Mouse (Mus musculus) hindbrain, embryonic 16.5 days (tissue): ENCODE data around the gene Tsr3. TPM values are rescaled to one million over a fixed set of nuclear protein-coding genes. Genes with fewer than 3 reads are reported as not detected.
"Not testable (repeated sequence)": the region's sequence is repeated elsewhere in the genome, so short reads cannot be mapped to it uniquely, and the experiment has no call there.

ENCODE experiments used
- ATAC-seq: fragments of 200-750 bp; cut with Nextera tagmentation; 2 replicates; pipeline ENCODE4 v1.8.0; 2017; ENCODE audit warnings: moderate TSS enrichment, moderate library complexity
- H3K27ac ChIP-seq: fragments of 300-500 bp; sonication (generic); 2 replicates; pipeline ENCODE4 v1.5.1; 2014; ENCODE audit warnings: low read depth, mild to moderate bottlenecking, control low read depth, low read length, moderate library complexity
- H3K27me3 ChIP-seq: fragments of 300-500 bp; sonication (generic); replicated peaks from 2 replicates; pipeline ENCODE4 v1.6.1; 2014; ENCODE audit warnings: low read length; ENCODE audit not compliant: control insufficient read depth, insufficient read depth
- H3K36me3 ChIP-seq: fragments of 300-500 bp; sonication (generic); 2 replicates; pipeline ENCODE4 v1.6.1; 2014; ENCODE audit warnings: mild to moderate bottlenecking, low read length, moderate library complexity, mixed read lengths; ENCODE audit not compliant: control insufficient read depth, insufficient read depth
- H3K4me1 ChIP-seq: fragments of 300-500 bp; sonication (generic); 2 replicates; pipeline ENCODE4 v1.6.1; 2014; ENCODE audit warnings: low read depth, low read length; ENCODE audit not compliant: control insufficient read depth, insufficient read depth
- H3K4me2 ChIP-seq: fragments of 300-500 bp; sonication (generic); 2 replicates; pipeline ENCODE4 v1.6.1; 2014; ENCODE audit warnings: mild to moderate bottlenecking, low read length, control low read depth, moderate library complexity
- H3K4me3 ChIP-seq: fragments of 300-500 bp; sonication (generic); 2 replicates; pipeline ENCODE4 v1.5.1; 2014; ENCODE audit warnings: mild to moderate bottlenecking, low read length, control low read depth, moderate library complexity
- H3K9ac ChIP-seq: fragments of 300-500 bp; sonication (generic); 2 replicates; pipeline ENCODE4 v1.6.1; 2014; ENCODE audit warnings: low read depth, mild to moderate bottlenecking, control low read depth, low read length, moderate library complexity
- H3K9me3 ChIP-seq: fragments of 300-500 bp; sonication (generic); 2 replicates; pipeline ENCODE4 v1.6.1; 2014; ENCODE audit warnings: mild to moderate bottlenecking, low read length, moderate library complexity; ENCODE audit not compliant: control insufficient read depth
- whole genome bisulfite sequencing: fragments of 180-500 bp; shearing (Covaris S2); extraction: QIAGEN DNeasy Blood & Tissue Kit; methylation state at CpG from one replicate; pipeline ENCODE4 v1.1.7; 2014; 5-methylcytosine and 5-hydroxymethylcytosine counted together
- polyA plus RNA-seq: library from polyadenylated mRNA; unstranded; fragments of >200 nt; fragmentation: Nextera tagmentation; extraction: Ambion mirVana; gene quantifications from 2 replicates; pipeline ENCODE4 v1.2.1, GENCODE M21; 2015

Gene Tsr3
- polyA plus RNA-seq, 1 experiment from 2014 or later = 57.4 TPM

- ATAC-seq = peak; percentile 84
- not testable (repeated sequence) for H3K9me3 ChIP-seq, H3K27ac ChIP-seq, H3K4me2 ChIP-seq, H3K4me3 ChIP-seq, H3K27me3 ChIP-seq, H3K9ac ChIP-seq, H3K4me1 ChIP-seq
- H3K36me3 ChIP-seq = peaks cover 15% of the 10 kb centered on the region
- 93% methylated on average over 6 of the region's 11 CpGs for WGBS
Observed at GRCm38 (mm10) chr17:25231621-25232020, 8.3 kb upstream of the Tsr3 start.

- H3K4me3 ChIP-seq = no peak overlapping the region
- no peak overlapping the region for H3K4me2 ChIP-seq
- H3K27me3 ChIP-seq = no peaks in the 10 kb centered on the region
- 86% methylated on average over 9 of the region's 9 CpGs for WGBS
- H3K9ac ChIP-seq = no peak overlapping the region
- ATAC-seq = no peak
- no peak overlapping the region for H3K27ac ChIP-seq
- H3K4me1 ChIP-seq = peaks cover 7% of the 10 kb centered on the region
- H3K9me3 ChIP-seq = no peaks in the 10 kb centered on the region
- H3K36me3 ChIP-seq = peaks cover 20% of the 10 kb centered on the region
Observed at GRCm38 (mm10) chr17:25235635-25236034, 4.3 kb upstream of the Tsr3 start.

GRCm38 (mm10) chr17:25243131-25243780 lies 3.3 kb downstream of the Tsr3 start:
- no peak overlapping the region for H3K4me3 ChIP-seq
- peaks cover 17% of the 10 kb centered on the region for H3K4me1 ChIP-seq
- no peak overlapping the region for H3K27ac ChIP-seq
- H3K27me3 ChIP-seq = no peaks in the 10 kb centered on the region
- peaks cover 18% of the 10 kb centered on the region for H3K36me3 ChIP-seq
- no peak for ATAC-seq
- 87% methylated on average over 11 of the region's 11 CpGs for WGBS
- H3K9me3 ChIP-seq = no peaks in the 10 kb centered on the region
- no peak overlapping the region for H3K4me2 ChIP-seq
- H3K9ac ChIP-seq = no peak overlapping the region

- Histone ChIP-seq H3K4me1 (peaks cover 13% of the 10 kb centered on the region), H3K9me3 (no peaks in the 10 kb centered on the region), H3K36me3 (peaks cover 18% of the 10 kb centered on the region), H3K4me3 (no peak overlapping the region), H3K9ac (no peak overlapping the region), H3K27me3 (no peaks in the 10 kb centered on the region), H3K4me2 (no peak overlapping the region), H3K27ac (no peak overlapping the region)
- no peak for ATAC-seq
- 88% methylated on average over 16 of the region's 16 CpGs for WGBS
Observed at GRCm38 (mm10) chr17:25244239-25244638, 4.3 kb downstream of the Tsr3 start.

GRCm38 (mm10) chr17:25248033-25248750 lies 8.2 kb downstream of the Tsr3 start:
- Histone ChIP-seq H3K4me3 (no peak overlapping the region), H3K27ac (no peak overlapping the region), H3K36me3 (peaks cover 6% of the 10 kb centered on the region), H3K4me2 (no peak overlapping the region), H3K4me1 (peaks cover 10% of the 10 kb centered on the region), H3K9ac (no peak overlapping the region), H3K9me3 (no peaks in the 10 kb centered on the region), H3K27me3 (no peaks in the 10 kb centered on the region)
- 81% methylated on average over 18 of the region's 18 CpGs for WGBS
- ATAC-seq = no peak

GRCm38 (mm10) chr17:25250181-25250835 lies 10.3 kb downstream of the Tsr3 start:
- peaks cover 1% of the 10 kb centered on the region; the same call in 1 of the 2 replicates for H3K36me3 ChIP-seq

GRCm38 (mm10) chr17:25252643-25253042 lies 12.7 kb downstream of the Tsr3 start:
- 15% methylated on average over 3 of the region's 3 CpGs for WGBS
- Histone ChIP-seq H3K4me1 (peaks cover 35% of the 10 kb centered on the region), H3K9ac (peak overlapping the region; percentile 48), H3K4me2 (no peak overlapping the region; the same call in 1 of the 2 replicates), H3K27me3 (peaks cover 11% of the 10 kb centered on the region), H3K4me3 (no peak overlapping the region), H3K36me3 (no peaks in the 10 kb centered on the region), H3K9me3 (no peaks in the 10 kb centered on the region), H3K27ac (peak overlapping the region; percentile 63)
- peak; percentile 70 for ATAC-seq

More at GRCm38 (mm10) chr17:25250181-25250835, 10.3 kb downstream of the Tsr3 start:
- Histone ChIP-seq H3K27me3 (peaks cover 3% of the 10 kb centered on the region; the same call in 1 of the 2 replicates), H3K4me3 (no peak overlapping the region), H3K9me3 (no peaks in the 10 kb centered on the region), H3K9ac (no peak overlapping the region), H3K4me1 (peaks cover 26% of the 10 kb centered on the region), H3K4me2 (no peak overlapping the region), H3K27ac (no peak overlapping the region)
- ATAC-seq = no peak
- 67% methylated on average over 8 of the region's 8 CpGs for WGBS

- 12% methylated on average over 10 of the region's 10 CpGs for WGBS
- peak overlapping the region; percentile 45 for H3K4me2 ChIP-seq
- peak overlapping the region; percentile 47 for H3K9ac ChIP-seq
- H3K4me1 ChIP-seq = peaks cover 35% of the 10 kb centered on the region
- no peaks in the 10 kb centered on the region for H3K9me3 ChIP-seq
- peaks cover 11% of the 10 kb centered on the region for H3K27me3 ChIP-seq
- H3K27ac ChIP-seq = peak overlapping the region; percentile 63
- no peak overlapping the region for H3K4me3 ChIP-seq
- no peaks in the 10 kb centered on the region for H3K36me3 ChIP-seq
- peak; percentile 37 for ATAC-seq
Observed at GRCm38 (mm10) chr17:25253760-25254159, 13.8 kb downstream of the Tsr3 start.

GRCm38 (mm10) chr17:25255110-25255509 lies 15.1 kb downstream of the Tsr3 start:
- H3K27me3 ChIP-seq = peaks cover 11% of the 10 kb centered on the region
- no peak overlapping the region for H3K27ac ChIP-seq
- H3K9ac ChIP-seq = no peak overlapping the region
- ATAC-seq = no peak
- H3K36me3 ChIP-seq = no peaks in the 10 kb centered on the region; the same call in 1 of the 2 replicates
- peak overlapping the region; percentile 61 for H3K4me2 ChIP-seq
- H3K4me3 ChIP-seq = no peak overlapping the region
- H3K4me1 ChIP-seq = peaks cover 35% of the 10 kb centered on the region
- WGBS = 76% methylated on average over 2 of the region's 2 CpGs
- H3K9me3 ChIP-seq = no peaks in the 10 kb centered on the region
